Mouse (Mus musculus): ENCODE data around the gene 2610008E11Rik. TPM values are rescaled to one million over a fixed set of nuclear protein-coding genes. Genes with fewer than 3 reads are reported as not detected.
"Not testable (repeated sequence)": the region's sequence is repeated elsewhere in the genome, so short reads cannot be mapped to it uniquely, and the experiment has no call there.

2610008E11Rik gene
- total RNA-seq (2021), result 10 to 100 TPM; 11.6 to 16.0 TPM
- long read RNA-seq, experiment 1, full-length matches to known transcripts, result 18 of 22 reads
- long read RNA-seq, experiment 1, partial matches to known transcripts, result 0 of 22 reads
- long read RNA-seq, experiment 1, other reads (novel, unspliced or antisense), result 4 of 22 reads
- long read RNA-seq, experiment 2, full-length matches to known transcripts, result 12 of 14 reads
- long read RNA-seq, experiment 2, partial matches to known transcripts, result 0 of 14 reads
- long read RNA-seq, experiment 2, other reads (novel, unspliced or antisense), result 2 of 14 reads

GRCm38 (mm10) chr10:79097161-79097754 lies at the start of gene 2610008E11Rik:
Gene 2610008E11Rik (minus strand): TSS chr10:79097600.
- DNase-seq, result peak; percentile 84

- DNase-seq, result peak; percentile 48
Observed at GRCm38 (mm10) chr10:79116125-79116849, 18.9 kb upstream of the 2610008E11Rik start.

- DNase-seq, result no peak
Observed at GRCm38 (mm10) chr10:79115085-79115484, 17.7 kb upstream of the 2610008E11Rik start.

- DNase-seq, result no peak
Observed at GRCm38 (mm10) chr10:79110482-79110881, 13.1 kb upstream of the 2610008E11Rik start.

- no peak for DNase-seq
Observed at GRCm38 (mm10) chr10:79109156-79109555, 11.8 kb upstream of the 2610008E11Rik start.

- DNase-seq, result no peak
Observed at GRCm38 (mm10) chr10:79107531-79107930, 10.1 kb upstream of the 2610008E11Rik start.

- DNase-seq, result no peak
Observed at GRCm38 (mm10) chr10:79106325-79107282, 9.2 kb upstream of the 2610008E11Rik start.

- DNase-seq, result no peak
Observed at GRCm38 (mm10) chr10:79096706-79097105, 694 bp downstream of the 2610008E11Rik start.

- no peak for DNase-seq
Observed at GRCm38 (mm10) chr10:79091731-79092130, 5.7 kb downstream of the 2610008E11Rik start.

GRCm38 (mm10) chr10:79089000-79089399 lies 8.4 kb downstream of the 2610008E11Rik start:
- DNase-seq, result no peak

- no peak for DNase-seq
Observed at GRCm38 (mm10) chr10:79086577-79086976, 10.8 kb downstream of the 2610008E11Rik start.

- not testable (repeated sequence) for DNase-seq
Observed at GRCm38 (mm10) chr10:79057370-79057769, 40.0 kb downstream of the 2610008E11Rik start.

- not testable (repeated sequence) for DNase-seq
Observed at GRCm38 (mm10) chr10:79042457-79042856, 54.9 kb downstream of the 2610008E11Rik start.

- DNase-seq, result no peak
Observed at GRCm38 (mm10) chr10:79028441-79028840, 69.0 kb downstream of the 2610008E11Rik start, which contains the start of gene Olfr57. Gene Olfr57 (plus strand): TSS chr10:79028741.

Other genes starting within 250 kb of the 2610008E11Rik start
- not detected for gene Olfr1356, start 245.4 kb downstream of the 2610008E11Rik start, total RNA-seq (2021)
- not detected for gene Olfr1355, start 222.1 kb downstream of the 2610008E11Rik start, total RNA-seq (2021)
- gene Olfr1354, start 184.4 kb downstream of the 2610008E11Rik start, total RNA-seq (2021), result not detected
- not detected for gene Olfr8, start 147.0 kb downstream of the 2610008E11Rik start, total RNA-seq (2021)
- not detected for gene Olfr1353, start 134.3 kb downstream of the 2610008E11Rik start, total RNA-seq (2021)
- gene Olfr1352, start 116.5 kb downstream of the 2610008E11Rik start, total RNA-seq (2021), result not detected
- gene Olfr1351, start 85.1 kb downstream of the 2610008E11Rik start, total RNA-seq (2021), result not detected
- gene Olfr57, start 68.9 kb downstream of the 2610008E11Rik start, total RNA-seq (2021), result not detected
- not detected for gene Vmn2r80, start 51.2 kb upstream of the 2610008E11Rik start, total RNA-seq (2021)
- not detected for gene Vmn2r81, start 150.1 kb upstream of the 2610008E11Rik start, total RNA-seq (2021)